Mouse (Mus musculus): Measurements from ENCODE around the gene Gm16485. TPM values are rescaled to one million over a fixed set of nuclear protein-coding genes. Genes with fewer than 3 reads are reported as not detected.

The Gm16485 gene
- polyA plus RNA-seq, 1 experiment from 2014 or later = 0.55 TPM

DNA sequence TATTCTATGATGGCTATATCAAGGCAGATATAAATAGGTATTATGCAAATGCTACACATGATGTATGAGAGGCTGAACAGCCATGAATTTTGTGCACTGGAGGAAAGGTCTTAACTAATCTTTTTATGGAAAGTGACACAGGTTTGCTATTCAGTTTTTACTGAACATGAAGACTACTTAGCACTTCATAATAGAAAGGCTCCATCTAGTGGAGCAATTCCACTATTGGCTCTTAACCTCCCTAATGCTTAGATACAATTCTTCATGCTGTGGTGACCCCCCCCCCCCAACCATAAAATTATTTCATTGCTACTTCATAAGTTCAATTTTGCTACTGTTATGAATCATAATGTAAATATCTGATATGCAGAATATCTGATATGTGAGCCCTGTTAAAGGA, 29.6 kb downstream of the Gm16485 start:
- H3K36me3 ChIP-seq (ENCODE audit: control insufficient read depth, insufficient read depth, low read length) = 0 out of 2 replicates have a peak, but pooled peaks cover 5% of the 10 kb centered on the region
- H3K27ac ChIP-seq (replicated peaks; ENCODE audit: low read depth, low read length) = no peak overlapping the region
- DNase-seq = peak; percentile 49
- no peak overlapping the region for H3K4me3 ChIP-seq (replicated peaks; ENCODE audit: low read depth, low read length)
- no peaks in the 10 kb centered on the region for H3K9me3 ChIP-seq (ENCODE audit: control insufficient read depth, low read length)
- H3K4me1 ChIP-seq (ENCODE audit: control insufficient read depth, insufficient read depth, low read length) = no peaks in the 10 kb centered on the region
- H3K4me2 ChIP-seq (ENCODE audit: low read length) = no peak overlapping the region
- no peaks in the 10 kb centered on the region for H3K27me3 ChIP-seq (ENCODE audit: control insufficient read depth, insufficient read depth, low read length)
- no peak overlapping the region for H3K9ac ChIP-seq (replicated peaks; ENCODE audit: low read length)
- no peak for ATAC-seq (ENCODE audit: low FRiP score, low TSS enrichment)

DNA sequence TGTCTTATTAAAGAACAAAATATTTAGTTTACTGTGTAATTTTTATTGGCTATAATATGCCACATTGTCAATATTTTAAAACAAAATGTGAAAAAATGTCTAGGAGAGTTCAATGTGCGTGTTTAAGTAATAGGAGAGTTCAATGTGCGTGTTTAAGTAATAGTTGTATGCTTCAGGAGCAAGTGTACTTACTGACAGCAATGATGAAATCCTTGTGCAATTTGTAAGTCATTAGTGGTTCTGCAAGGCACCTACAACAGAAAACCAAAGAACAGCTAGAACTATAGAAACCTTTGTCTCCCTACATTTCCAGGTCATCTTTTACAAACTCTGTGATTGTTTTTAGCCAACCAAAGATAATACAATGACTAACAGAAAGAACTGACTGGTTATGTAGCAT, 43.5 kb downstream of the Gm16485 start:
- Histone ChIP-seq H3K9me3 (ENCODE audit: control insufficient read depth, low read length) (no peaks in the 10 kb centered on the region), H3K36me3 (ENCODE audit: control insufficient read depth, insufficient read depth, low read length) (0 out of 2 replicates have a peak, but pooled peaks cover 2% of the 10 kb centered on the region), H3K4me1 (ENCODE audit: control insufficient read depth, insufficient read depth, low read length) (no peaks in the 10 kb centered on the region), H3K27me3 (ENCODE audit: control insufficient read depth, insufficient read depth, low read length) (no peaks in the 10 kb centered on the region), H3K9ac (replicated peaks; ENCODE audit: low read length) (no peak overlapping the region), H3K27ac (replicated peaks; ENCODE audit: low read depth, low read length) (no peak overlapping the region), H3K4me3 (replicated peaks; ENCODE audit: low read depth, low read length) (no peak overlapping the region), H3K4me2 (ENCODE audit: low read length) (no peak overlapping the region)
- ATAC-seq (ENCODE audit: low FRiP score, low TSS enrichment) (no peak), DNase-seq (no peak)
- 96% methylated on average over 2 of the region's 2 CpGs for WGBS

Other genes with a start within 250 kb of the Gm16485 start
- 1.9 and 2.5 TPM in 2 replicates for gene Pgr, start 72.0 kb upstream of the Gm16485 start, polyA plus RNA-seq (2014; fragmentation: Nextera tagmentation; extraction: Ambion mirVana)

Data from midbrain, embryonic 14.5 days (tissue).